Mouse (Mus musculus) G1E (cell line): ENCODE data around the gene Gbp9. TPM values are rescaled to one million over a fixed set of nuclear protein-coding genes. Genes with fewer than 3 reads are reported as not detected.
"Not testable (repeated sequence)": the region's sequence is repeated elsewhere in the genome, so short reads cannot be mapped to it uniquely, and the experiment has no call there.

Experiments used
- ATAC-seq: 2 replicates; pipeline ENCODE4 v1.8.0; 2016; ENCODE audit warnings: mild to moderate bottlenecking; ENCODE audit not compliant: insufficient number of reproducible peaks, poor library complexity, low FRiP score, severe bottlenecking; ENCODE audit errors: extremely low read depth
- DNase-seq: peaks from one replicate; pipeline ENCODE4 v3.0.0; 2012; ENCODE audit warnings: low spot score
- H3K27me3 ChIP-seq: 2 replicates; pipeline ENCODE4 v1.6.1; 2012; ENCODE audit warnings: mild to moderate bottlenecking, low read length, inconsistent platforms; ENCODE audit not compliant: insufficient read depth
- H3K36me3 ChIP-seq: replicated peaks from 2 replicates; pipeline ENCODE3; 2012; ENCODE audit warnings: mild to moderate bottlenecking, inconsistent platforms
- H3K4me1 ChIP-seq: 2 replicates; pipeline ENCODE4 v1.6.1; 2012; ENCODE audit warnings: low read depth, low read length, inconsistent platforms, mixed read lengths; ENCODE audit not compliant: insufficient read depth
- H3K4me3 ChIP-seq: 2 replicates; pipeline ENCODE4 v1.5.1; 2012; ENCODE audit warnings: low read depth, mild to moderate bottlenecking, inconsistent platforms, low read length, moderate library complexity, mixed read lengths
- H3K9me3 ChIP-seq: replicated peaks from 2 replicates; pipeline ENCODE4 v1.6.1; 2012; ENCODE audit warnings: inconsistent platforms
- CTCF ChIP-seq: IDR thresholded peaks from 2 replicates; pipeline ENCODE4 v1.5.1; 2012; ENCODE audit warnings: low read depth, low read length, inconsistent platforms, mixed read lengths
- GATA1 ChIP-seq: IDR thresholded peaks from 2 replicates; pipeline ENCODE4 v1.6.1; 2012; ENCODE audit warnings: borderline replicate concordance, low read length, inconsistent platforms, mixed read lengths
- GATA2 ChIP-seq: IDR thresholded peaks from 2 replicates; pipeline ENCODE4 v1.6.1; 2012; ENCODE audit warnings: low read depth, low read length, inconsistent platforms, borderline replicate concordance
- POLR2AphosphoS5 ChIP-seq: IDR thresholded peaks from 2 replicates; pipeline ENCODE4 v1.6.1; 2012; ENCODE audit warnings: low read depth, low read length, inconsistent platforms; ENCODE audit not compliant: insufficient replicate concordance
- TAL1 ChIP-seq: conservative IDR thresholded peaks from 2 replicates; pipeline ENCODE4 v1.6.1; 2012; ENCODE audit warnings: low read depth, low read length, inconsistent platforms, mixed read lengths
- polyA plus RNA-seq: library from polyadenylated mRNA; stranded (reverse); fragments of >175 nt; gene quantifications from 2 replicates; pipeline ENCODE4 v1.2.3, GENCODE M21; 2012
- total RNA-seq, 2 experiments: library from RNA; stranded (forward) in 1 of 2; stranded (reverse) in 1 of 2; fragments of 200-1000 nt in 1 of 2; fragments of >200 nt in 1 of 2; fragmentation: Nextera tagmentation in 1 of 2; gene quantifications; 2 replicates each; pipeline ENCODE4 v1.2.3; 2014 to 2017

Gbp9 gene
- total and polyA plus RNA-seq, 3 experiments = 0.16 TPM; not detected in 2

DNA sequence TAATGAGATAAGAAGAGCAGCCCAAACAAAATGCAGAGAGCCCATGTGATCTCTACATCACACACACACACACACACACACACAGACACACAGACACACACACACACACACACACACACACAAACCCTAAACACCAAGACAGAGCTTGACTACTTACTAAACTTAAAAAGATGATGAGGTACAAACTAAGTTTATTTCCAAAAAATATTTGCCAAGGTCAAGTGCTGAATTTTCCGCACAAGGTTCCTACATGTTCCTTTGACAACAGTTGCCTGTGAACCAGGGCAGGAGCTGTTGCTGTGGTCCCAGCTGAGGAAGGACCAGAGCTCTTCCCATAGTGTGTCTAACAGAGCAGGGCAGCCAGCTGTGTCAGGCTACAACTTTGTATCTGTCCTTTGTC is 433 bp downstream of the Gbp9 start:
- Histone ChIP-seq H3K4me1 (no peaks in the 10 kb centered on the region), H3K36me3 (no peaks in the 10 kb centered on the region), H3K9me3 (peaks cover 19% of the 10 kb centered on the region), H3K27me3 (no peaks in the 10 kb centered on the region), H3K4me3 (no peak overlapping the region)
- ATAC-seq = no peak
- no peak for DNase-seq
- TF ChIP-seq GATA2 (no peak), CTCF (no peak), POLR2AphosphoS5 (no peak), GATA1 (no peak), TAL1 (no peak)

DNA sequence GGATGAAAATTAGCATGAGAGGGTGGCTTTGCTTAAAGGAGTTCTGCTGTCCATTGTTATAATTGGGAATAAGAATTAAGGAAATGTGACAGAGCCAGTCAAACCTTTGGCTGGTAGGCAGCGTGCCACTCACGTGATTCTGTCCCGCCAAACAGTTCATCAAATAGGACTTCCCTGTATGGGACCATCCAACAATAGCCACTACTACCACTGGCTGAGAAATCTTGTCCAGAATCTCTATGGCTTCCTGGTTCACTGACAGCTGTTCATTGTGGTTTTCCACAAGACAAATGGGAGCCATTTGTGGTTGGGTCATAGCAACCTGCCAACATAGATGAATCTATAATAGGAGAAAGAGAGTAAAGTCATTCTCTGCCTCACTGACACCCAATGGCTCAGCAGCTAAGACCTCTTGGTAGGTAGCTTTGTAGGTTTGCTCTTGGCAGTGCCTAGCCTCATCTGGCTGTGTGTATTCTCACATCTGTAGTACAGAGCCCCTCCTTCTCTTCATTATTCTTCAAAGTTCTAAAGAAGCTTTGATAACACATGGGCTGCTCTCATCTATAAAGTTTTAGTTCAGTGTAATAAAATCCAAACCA is 2.5 kb downstream of the Gbp9 start:
- not testable (repeated sequence) for H3K4me1 ChIP-seq, ATAC-seq, H3K36me3 ChIP-seq, H3K4me3 ChIP-seq, DNase-seq, H3K27me3 ChIP-seq
- peaks cover 13% of the 10 kb centered on the region for H3K9me3 ChIP-seq

GRCm38 (mm10) chr5:105121731-105122130 is 17.6 kb downstream of the Gbp9 start:
- not testable (repeated sequence) for H3K36me3 ChIP-seq, ATAC-seq, H3K27me3 ChIP-seq, DNase-seq, H3K4me1 ChIP-seq, H3K4me3 ChIP-seq
- H3K9me3 ChIP-seq = peaks cover 26% of the 10 kb centered on the region

DNA sequence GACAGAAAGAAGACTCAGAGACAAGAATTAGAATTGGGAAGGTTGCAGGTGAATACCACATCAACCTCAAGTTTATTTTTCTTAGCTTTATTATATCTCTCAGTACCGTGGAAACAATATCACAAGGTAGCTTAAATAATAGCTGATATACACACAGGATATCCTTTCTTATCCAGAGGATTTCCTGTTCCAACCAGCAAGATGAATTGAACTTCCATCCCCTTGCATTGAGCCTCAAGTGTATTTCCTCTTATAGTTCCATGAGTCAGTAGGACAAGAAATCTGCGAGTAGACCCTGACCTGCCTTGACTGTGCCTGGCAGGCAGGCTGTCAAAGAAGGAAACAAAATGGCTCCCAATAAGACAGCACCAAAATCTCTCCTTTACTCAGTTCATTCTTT is 23.6 kb downstream of the Gbp9 start:
- H3K4me3 ChIP-seq = no peak overlapping the region
- no peak for ATAC-seq
- no peaks in the 10 kb centered on the region for H3K4me1 ChIP-seq
- no peaks in the 10 kb centered on the region for H3K36me3 ChIP-seq
- no peak for TF ChIP-seq POLR2AphosphoS5
- no peak for TF ChIP-seq GATA2
- H3K27me3 ChIP-seq = no peaks in the 10 kb centered on the region
- H3K9me3 ChIP-seq = peaks cover 18% of the 10 kb centered on the region
- no peak for DNase-seq

DNA sequence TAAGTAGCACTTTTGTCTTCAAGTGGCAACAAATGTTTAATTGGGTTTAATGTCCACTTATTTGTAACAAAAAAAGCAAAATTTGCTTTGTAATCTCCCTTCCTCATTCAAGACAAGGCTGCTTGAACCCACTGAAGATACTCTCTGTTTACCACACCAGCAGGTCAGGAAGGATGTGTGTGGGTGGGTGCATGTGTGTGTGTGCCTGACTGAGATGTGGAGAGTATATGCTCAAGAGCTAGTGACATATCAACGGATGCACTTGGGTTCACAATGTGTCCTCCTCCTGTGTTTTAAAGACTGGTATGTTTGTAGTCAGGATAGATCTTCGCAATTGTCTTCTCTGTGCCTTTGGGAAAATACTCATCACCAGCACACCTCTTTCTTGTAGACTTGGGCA is 24.6 kb downstream of the Gbp9 start:
- no peak for ATAC-seq
- H3K27me3 ChIP-seq = no peaks in the 10 kb centered on the region
- no peak for DNase-seq
- no peaks in the 10 kb centered on the region for H3K4me1 ChIP-seq
- TF ChIP-seq POLR2AphosphoS5 (no peak), GATA2 (no peak), TAL1 (no peak), CTCF (no peak), GATA1 (no peak)
- H3K9me3 ChIP-seq = peaks cover 14% of the 10 kb centered on the region
- H3K36me3 ChIP-seq = no peaks in the 10 kb centered on the region
- no peak overlapping the region for H3K4me3 ChIP-seq

DNA sequence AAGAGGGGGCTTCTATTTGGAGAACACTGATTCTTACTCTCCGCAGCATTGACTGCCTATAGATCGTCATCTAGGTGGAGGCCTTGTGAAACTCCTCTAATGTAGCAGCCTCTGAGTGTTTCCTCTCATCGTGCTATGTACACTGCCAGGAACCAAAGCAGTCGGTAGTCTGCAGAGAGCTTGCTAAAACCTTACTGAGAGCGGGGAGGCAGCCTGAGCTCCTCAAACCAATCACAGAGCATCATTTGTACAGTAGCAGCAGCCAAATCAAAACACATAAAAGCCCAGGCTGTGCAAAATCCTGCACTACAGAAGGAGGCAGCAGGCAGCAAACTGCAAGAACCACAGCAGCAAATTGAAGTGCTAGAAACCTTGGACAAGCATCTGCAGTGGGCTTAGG is 25.7 kb downstream of the Gbp9 start:
- TF ChIP-seq GATA2 (no peak), POLR2AphosphoS5 (no peak), TAL1 (no peak), GATA1 (no peak), CTCF (no peak)
- Histone ChIP-seq H3K9me3 (peaks cover 9% of the 10 kb centered on the region), H3K4me3 (no peak overlapping the region), H3K36me3 (no peaks in the 10 kb centered on the region), H3K4me1 (no peaks in the 10 kb centered on the region), H3K27me3 (no peaks in the 10 kb centered on the region)
- DNase-seq = no peak
- ATAC-seq = no peak

DNA sequence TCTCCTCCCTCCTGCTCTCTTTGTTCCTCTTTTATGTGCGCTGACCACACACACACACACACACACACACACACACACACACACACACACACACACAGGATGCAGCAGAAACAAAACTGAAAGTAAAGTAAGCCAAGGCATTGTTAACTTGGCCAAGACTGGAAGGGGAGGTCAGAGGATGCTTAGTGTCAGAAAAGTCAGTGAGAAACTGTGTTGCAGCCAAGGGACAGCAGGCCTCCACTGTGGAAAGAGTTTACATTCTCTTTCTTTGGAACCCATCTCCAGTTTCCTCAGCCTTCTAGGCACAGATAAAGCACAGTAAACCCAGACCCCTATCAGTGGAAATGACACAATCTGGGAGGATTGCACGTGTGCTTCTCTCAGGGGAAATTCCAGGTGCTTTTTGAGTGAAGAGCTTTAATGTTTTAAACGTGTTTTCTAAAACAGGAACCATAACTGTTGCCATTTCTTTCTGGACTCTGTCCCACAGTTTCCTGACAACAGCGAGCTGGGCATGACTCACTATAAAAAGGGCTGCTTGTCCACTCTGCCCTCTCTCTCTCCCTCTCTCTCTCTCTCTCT is 29.0 kb downstream of the Gbp9 start:
- not testable (repeated sequence) for H3K9me3 ChIP-seq, ATAC-seq, H3K27me3 ChIP-seq, H3K4me1 ChIP-seq, H3K4me3 ChIP-seq, H3K36me3 ChIP-seq, DNase-seq

DNA sequence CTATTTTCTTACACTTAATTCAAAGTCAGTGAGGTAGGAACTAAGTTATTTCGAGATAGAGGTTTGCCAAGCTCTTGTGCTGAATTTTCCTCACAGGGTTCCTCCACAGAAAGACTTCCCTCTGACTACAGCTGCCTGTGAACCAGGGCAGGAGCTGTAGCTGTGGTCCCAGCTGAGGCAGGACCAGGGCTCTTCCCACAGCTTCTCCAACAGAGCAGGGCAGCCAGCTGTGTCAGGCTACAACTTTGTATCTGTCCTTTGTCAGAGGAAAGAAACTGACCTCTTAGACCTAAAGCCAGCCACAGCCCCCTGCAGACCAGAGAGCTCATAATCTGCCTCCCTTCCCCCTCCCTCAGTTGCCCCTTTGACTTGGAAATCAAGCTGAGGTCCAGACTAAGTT is 29.6 kb downstream of the Gbp9 start:
- not testable (repeated sequence) for H3K4me1 ChIP-seq, H3K27me3 ChIP-seq, H3K9me3 ChIP-seq, H3K36me3 ChIP-seq, DNase-seq, H3K4me3 ChIP-seq, ATAC-seq

GRCm38 (mm10) chr5:105105689-105106088 is 33.6 kb downstream of the Gbp9 start:
- ATAC-seq, H3K36me3 ChIP-seq, DNase-seq, H3K4me1 ChIP-seq, H3K4me3 ChIP-seq, H3K27me3 ChIP-seq, H3K9me3 ChIP-seq: not testable (repeated sequence)
